Mouse (Mus musculus): ENCODE measurements around the gene Cox7a1.

DNA sequence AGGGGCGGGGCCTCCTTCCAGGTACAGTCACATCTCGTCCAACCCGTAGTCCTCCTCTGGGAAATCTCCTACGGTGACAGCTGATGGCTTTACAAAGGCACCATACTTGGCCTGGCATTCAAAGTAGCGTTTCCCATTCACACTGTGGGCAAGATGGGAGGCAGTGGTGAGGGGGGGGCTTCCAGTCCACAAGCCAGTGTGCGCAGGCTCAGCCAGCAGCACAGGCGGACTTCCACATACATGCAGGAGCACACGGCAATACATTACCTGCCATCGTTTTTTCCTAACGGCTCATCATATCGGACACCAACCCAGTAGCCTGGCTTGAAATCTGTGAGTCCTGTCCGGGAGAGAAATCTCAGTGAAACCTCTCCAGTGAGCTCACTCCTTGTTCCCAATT, 40.3 kb downstream of the Cox7a1 start:
- TF ChIP-seq CTCF (IDR thresholded peaks at IDR 0.05; ENCODE audit: borderline replicate concordance, control insufficient read depth, extremely low read depth, insufficient read depth, low read length, poor library complexity) (no peak), POLR2A (IDR thresholded peaks at IDR 0.05; ENCODE audit: control insufficient read depth, extremely low read depth, insufficient read depth, low read length, poor library complexity) (no peak)

All from thymus, adult 2 months (tissue).